Mouse (Mus musculus) CD4-positive, CD25-positive, alpha-beta regulatory T cell, adult 9 weeks (primary cell): ENCODE results near the gene Pex10. TPM values are rescaled to one million over a fixed set of nuclear protein-coding genes. Genes with fewer than 3 reads are reported as not detected.

Source experiments
- polyA plus RNA-seq: library from polyadenylated mRNA; unstranded; fragments of 100-300 nt; shearing (Covaris generic); gene quantifications from one replicate; pipeline ENCODE4 v1.2.1, GENCODE M21; 2017

The Pex10 gene
- polyA plus RNA-seq, result 15.5 TPM

DNA sequence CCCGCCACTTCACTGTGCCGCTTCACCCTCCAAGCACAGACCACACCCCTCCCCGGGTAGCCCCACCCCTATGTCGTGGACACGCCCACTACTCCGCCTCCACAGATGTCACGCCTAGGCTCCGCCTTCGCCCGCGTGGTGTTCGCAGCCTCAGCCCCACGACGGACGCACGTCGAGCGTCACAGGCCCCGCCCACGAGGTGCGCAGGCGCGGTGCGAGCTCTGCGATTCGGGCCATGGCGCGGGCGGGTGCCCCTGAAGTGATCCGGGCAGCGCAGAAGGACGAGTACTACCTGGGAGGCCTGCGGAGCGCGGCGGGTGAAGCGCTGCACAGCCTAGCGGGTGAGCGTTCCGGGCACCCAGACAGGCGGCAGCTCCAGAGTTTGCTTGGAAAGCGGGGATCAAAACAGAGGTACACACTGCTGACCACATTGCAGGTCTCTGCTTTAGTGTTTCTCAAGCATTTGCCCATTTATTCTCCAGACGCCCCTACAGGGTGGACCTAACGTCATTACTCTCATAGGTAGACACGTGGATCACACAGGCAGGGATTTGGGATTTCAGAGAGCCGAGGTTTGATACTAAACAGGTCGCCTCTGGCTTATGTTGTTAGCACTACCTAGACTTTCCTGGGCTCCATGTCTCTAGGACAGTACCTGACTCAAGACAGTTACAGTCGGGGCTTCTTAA lies at the start of gene Pex10:
TSS of gene Pex10 (plus strand) at position 183 of the 689 bp plus-strand sequence.

DNA sequence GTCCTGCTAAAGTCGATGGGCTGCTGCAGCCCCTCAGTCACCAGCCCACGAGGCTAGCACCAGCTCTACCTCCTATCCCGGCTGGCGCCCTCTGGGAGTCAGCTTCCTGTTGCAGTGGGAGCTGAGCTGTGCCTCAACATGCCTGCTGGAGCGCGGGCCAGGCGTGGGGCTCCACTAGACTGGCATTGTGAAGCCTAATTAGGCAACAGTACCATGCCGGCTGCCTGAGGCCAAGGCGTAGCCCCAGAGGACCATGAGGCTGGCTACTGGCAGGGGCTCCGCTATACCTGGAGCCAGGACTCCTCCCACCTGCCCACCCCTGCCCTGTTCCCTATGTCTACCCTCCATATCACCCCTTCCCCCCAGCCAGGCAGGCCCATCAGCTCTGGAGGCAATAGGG lies 10.1 kb upstream of the Pex10 start, which contains the start of gene Plch2:
TSS of gene Plch2 (minus strand) at position 61 of the 400 bp plus-strand sequence.

DNA sequence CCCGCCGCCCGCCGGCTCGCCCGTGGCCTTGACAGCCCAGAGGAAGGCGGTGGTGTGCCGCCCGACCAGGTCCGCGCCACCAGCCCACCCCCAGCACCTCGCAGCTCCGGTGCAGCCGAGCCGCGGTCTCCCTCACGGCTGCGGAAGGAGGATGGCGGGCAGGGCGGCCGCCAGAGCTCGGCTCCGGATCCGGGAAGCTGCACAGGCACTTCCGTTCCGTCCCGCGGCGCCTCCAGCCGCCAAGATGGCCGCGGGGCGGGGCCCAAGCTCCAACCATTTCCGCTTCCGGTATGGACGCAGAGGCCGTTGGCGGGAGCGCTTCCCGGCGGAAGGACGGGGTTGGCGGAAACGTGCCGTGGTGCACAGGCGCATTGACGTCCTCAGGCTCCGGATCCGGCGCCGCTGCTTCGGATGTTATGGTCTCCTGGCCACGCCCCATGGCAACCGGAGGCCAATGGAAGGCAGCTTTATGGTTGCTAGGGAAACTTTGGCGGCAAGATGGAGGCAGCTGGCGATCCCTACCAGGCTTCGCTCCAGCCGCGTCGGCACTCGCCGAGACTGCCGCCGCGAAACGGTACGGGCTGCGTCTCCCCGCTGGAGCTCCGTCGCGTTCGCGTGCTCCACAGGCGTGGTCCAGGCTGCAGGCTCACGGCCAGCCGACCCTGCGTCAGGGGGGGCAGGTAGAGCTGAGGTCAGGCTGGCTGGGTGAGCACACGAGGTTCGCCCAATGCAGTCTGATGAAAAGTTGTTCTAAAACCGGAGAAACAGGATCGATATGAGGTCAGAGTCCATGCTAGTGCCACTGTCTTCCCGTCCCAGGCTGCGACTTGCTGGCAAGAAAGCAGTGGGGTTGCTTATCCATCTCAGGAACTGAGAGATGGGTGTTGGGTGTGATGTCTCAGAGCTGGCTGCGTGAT lies 19.6 kb downstream of the Pex10 start, which contains the start of the genes Rer1 and Morn1:
TSS of gene Rer1 (minus strand) at position 275 of the 917 bp plus-strand sequence.
TSS of gene Morn1 (plus strand) at position 470 of the 917 bp plus-strand sequence.

Other genes with a start within 250 kb of the Pex10 start
- not detected for gene Ttc34, start 229.6 kb upstream of the Pex10 start, polyA plus RNA-seq
- not detected for gene Mmel1, start 197.4 kb upstream of the Pex10 start, polyA plus RNA-seq
- gene Fam213b, start 167.9 kb upstream of the Pex10 start, polyA plus RNA-seq, result 7.3 TPM
- gene Tnfrsf14, start 138.5 kb upstream of the Pex10 start, polyA plus RNA-seq, result 15.5 TPM
- gene Hes5, start 106.1 kb upstream of the Pex10 start, polyA plus RNA-seq, result 0.57 TPM
- 64.9 TPM for gene Pank4, start 102.9 kb upstream of the Pex10 start, polyA plus RNA-seq
- gene Plch2, start 10.2 kb upstream of the Pex10 start, polyA plus RNA-seq, result not detected
- gene Rer1, start 19.4 kb downstream of the Pex10 start, polyA plus RNA-seq, result 163 TPM
- 2.4 TPM for gene Morn1, start 19.6 kb downstream of the Pex10 start, polyA plus RNA-seq
- gene Ski, start 155.6 kb downstream of the Pex10 start, polyA plus RNA-seq, result 10.9 TPM
- gene Faap20, start 182.8 kb downstream of the Pex10 start, polyA plus RNA-seq, result 138 TPM